Mouse (Mus musculus): ENCODE data around the gene Ccdc73. TPM values are rescaled to one million over a fixed set of nuclear protein-coding genes. Genes with fewer than 3 reads are reported as not detected.

The Ccdc73 gene
- polyA plus RNA-seq, 1 experiment from 2014 or later: 5.8 TPM

GRCm38 (mm10) chr2:104846638-104847414 lies 20.8 kb upstream of the Ccdc73 start:
- WGBS: 43% methylated on average over 4 of the region's 4 CpGs
- Histone ChIP-seq H3K27me3 (ENCODE audit: insufficient read depth, low read length) (peaks cover 14% of the 10 kb centered on the region; the same call in 1 of the 2 replicates), H3K9ac (no peak overlapping the region), H3K4me1 (ENCODE audit: insufficient read depth) (no peaks in the 10 kb centered on the region), H3K9me3 (ENCODE audit: low read depth, low read length) (no peaks in the 10 kb centered on the region), H3K36me3 (ENCODE audit: insufficient read depth) (no peaks in the 10 kb centered on the region), H3K27ac (ENCODE audit: low read depth) (no peak overlapping the region), H3K4me3 (ENCODE audit: low read depth, low read length) (no peak overlapping the region), H3K4me2 (no peak overlapping the region)
- DNase-seq: no peak
- no peak for ATAC-seq (ENCODE audit: insufficient read depth)
- TF ChIP-seq CTCF (IDR thresholded peaks at IDR 0.05; ENCODE audit: low read depth): no peak

- WGBS: 38% methylated on average over 2 of the region's 2 CpGs
Observed at GRCm38 (mm10) chr2:104847645-104848044, 20.0 kb upstream of the Ccdc73 start.

GRCm38 (mm10) chr2:104848235-104849161 lies 19.1 kb upstream of the Ccdc73 start:
- no peak for ATAC-seq (ENCODE audit: insufficient read depth)
- Histone ChIP-seq H3K9ac (peak overlapping the region; percentile 50), H3K4me2 (peak overlapping the region; percentile 92), H3K27me3 (ENCODE audit: insufficient read depth, low read length) (peaks cover 14% of the 10 kb centered on the region; the same call in 1 of the 2 replicates), H3K4me3 (ENCODE audit: low read depth, low read length) (peak overlapping the region; percentile 53), H3K36me3 (ENCODE audit: insufficient read depth) (no peaks in the 10 kb centered on the region), H3K4me1 (ENCODE audit: insufficient read depth) (no peaks in the 10 kb centered on the region), H3K9me3 (ENCODE audit: low read depth, low read length) (no peaks in the 10 kb centered on the region), H3K27ac (ENCODE audit: low read depth) (no peak overlapping the region)
- peak; percentile 17 for DNase-seq
- 21% methylated on average over 16 of the region's 16 CpGs for WGBS
- no peak for TF ChIP-seq CTCF (IDR thresholded peaks at IDR 0.05; ENCODE audit: low read depth)

More at GRCm38 (mm10) chr2:104847645-104848044, 20.0 kb upstream of the Ccdc73 start:
- no peak for ATAC-seq (ENCODE audit: insufficient read depth)
- no peak overlapping the region for H3K27ac ChIP-seq (ENCODE audit: low read depth)
- H3K9me3 ChIP-seq (ENCODE audit: low read depth, low read length): no peaks in the 10 kb centered on the region
- H3K9ac ChIP-seq: no peak overlapping the region
- no peaks in the 10 kb centered on the region for H3K4me1 ChIP-seq (ENCODE audit: insufficient read depth)
- H3K4me2 ChIP-seq: no peak overlapping the region
- peak; percentile 51 for TF ChIP-seq CTCF (IDR thresholded peaks at IDR 0.05; ENCODE audit: low read depth)
- H3K4me3 ChIP-seq (ENCODE audit: low read depth, low read length): no peak overlapping the region
- H3K27me3 ChIP-seq (ENCODE audit: insufficient read depth, low read length): peaks cover 14% of the 10 kb centered on the region; the same call in 1 of the 2 replicates
- H3K36me3 ChIP-seq (ENCODE audit: insufficient read depth): no peaks in the 10 kb centered on the region
- DNase-seq: peak; percentile 67

- peak within 1 kb of the TSS; percentile 53 for H3K4me3 ChIP-seq (ENCODE audit: low read depth, low read length)
- ATAC-seq (ENCODE audit: insufficient read depth): peak; percentile 89
- peak; percentile 23; the same call in 1 of the 2 replicates for TF ChIP-seq CTCF (IDR thresholded peaks at IDR 0.05; ENCODE audit: low read depth)
- WGBS: under 1% methylated on average over 62 of the region's 62 CpGs
- H3K4me2 ChIP-seq: peak within 1 kb of the TSS; percentile 92
- DNase-seq: peak; percentile 77
- peaks cover 14% of the 10 kb centered on the region; the same call in 1 of the 2 replicates for H3K27me3 ChIP-seq (ENCODE audit: insufficient read depth, low read length)
- no peaks in the 10 kb centered on the region for H3K9me3 ChIP-seq (ENCODE audit: low read depth, low read length)
- peak within 1 kb of the TSS; percentile 50 for H3K9ac ChIP-seq
- H3K27ac ChIP-seq (ENCODE audit: low read depth): no peak within 1 kb of the TSS
- no peaks in the 10 kb centered on the region for H3K36me3 ChIP-seq (ENCODE audit: insufficient read depth)
- no peaks in the 10 kb centered on the region for H3K4me1 ChIP-seq (ENCODE audit: insufficient read depth)
Observed at GRCm38 (mm10) chr2:104849276-104849990, 18.2 kb upstream of the Ccdc73 start, which contains the start of gene Prrg4. Gene Prrg4 (minus strand): TSS chr2:104849876.

- Histone ChIP-seq H3K4me2 (peak overlapping the region; percentile 92), H3K9ac (no peak overlapping the region), H3K36me3 (ENCODE audit: insufficient read depth) (no peaks in the 10 kb centered on the region), H3K27ac (ENCODE audit: low read depth) (no peak overlapping the region), H3K9me3 (ENCODE audit: low read depth, low read length) (no peaks in the 10 kb centered on the region), H3K27me3 (ENCODE audit: insufficient read depth, low read length) (peaks cover 14% of the 10 kb centered on the region; the same call in 1 of the 2 replicates), H3K4me1 (ENCODE audit: insufficient read depth) (no peaks in the 10 kb centered on the region), H3K4me3 (ENCODE audit: low read depth, low read length) (peak overlapping the region; percentile 53)
- no peak for TF ChIP-seq CTCF (IDR thresholded peaks at IDR 0.05; ENCODE audit: low read depth)
- 64% methylated on average over 3 of the region's 3 CpGs for WGBS
- ATAC-seq (ENCODE audit: insufficient read depth) (no peak), DNase-seq (peak; percentile 15)
Observed at GRCm38 (mm10) chr2:104849991-104850359, 17.6 kb upstream of the Ccdc73 start.

- H3K4me2 ChIP-seq: no peak overlapping the region
- no peaks in the 10 kb centered on the region for H3K36me3 ChIP-seq (ENCODE audit: insufficient read depth)
- peaks cover 14% of the 10 kb centered on the region; the same call in 1 of the 2 replicates for H3K27me3 ChIP-seq (ENCODE audit: insufficient read depth, low read length)
- no peak overlapping the region for H3K9ac ChIP-seq
- 25% methylated on average over 5 of the region's 5 CpGs for WGBS
- no peaks in the 10 kb centered on the region for H3K9me3 ChIP-seq (ENCODE audit: low read depth, low read length)
- no peak overlapping the region for H3K27ac ChIP-seq (ENCODE audit: low read depth)
- DNase-seq (peak; percentile 53), ATAC-seq (ENCODE audit: insufficient read depth) (0 out of 2 replicates have a peak, but pooled peaks have one; percentile 12)
- no peaks in the 10 kb centered on the region for H3K4me1 ChIP-seq (ENCODE audit: insufficient read depth)
- TF ChIP-seq CTCF (IDR thresholded peaks at IDR 0.05; ENCODE audit: low read depth): no peak
- no peak overlapping the region for H3K4me3 ChIP-seq (ENCODE audit: low read depth, low read length)
Observed at GRCm38 (mm10) chr2:104851686-104852085, 15.9 kb upstream of the Ccdc73 start.
